Mouse (Mus musculus): ENCODE measurements around the gene Repin1.

GRCm38 (mm10) chr6:48573280-48573679 is 20.4 kb upstream of the Repin1 start:
- no peak for TF ChIP-seq POLR2A (IDR thresholded peaks at IDR 0.05; ENCODE audit: borderline replicate concordance, extremely low read depth, low read depth, low read length)
- no peak for TF ChIP-seq CTCF (IDR thresholded peaks at IDR 0.05; ENCODE audit: insufficient read depth, low read length)

Measured in lung, adult 2 months (tissue).